ENCODE assay signal across 9 mouse cellular contexts in genomic region chr16:95674452-95674921, GRCm38 (mm10). TPM values are rescaled to one million over a fixed set of nuclear protein-coding genes. Genes with fewer than 3 reads are reported as not detected.
DNase-seq lines count a peak whose midpoint lies in the region; ATAC-seq and TF ChIP-seq lines count a peak whose summit lies in the region.
"Had no signal": no experiment of that assay in that cellular context is flagged by ENCODE, and none has a peak within 500 bp of the region (broad histone marks: within the 10 kb centered on the region; RNA-seq: fewer than 3 reads in every experiment).

No protein-coding gene starts in this region.

- no peak overlapping the region; the same call in 1 of the 2 replicates for H3K9ac ChIP-seq in heart, embryonic 16.5 days (ENCODE audit: low read length)
- H3K9ac ChIP-seq in liver, postnatal 0 days (replicated peaks), result no peak overlapping the region
- H3K9ac ChIP-seq: liver, embryonic 14.5 days had no signal

- TF ChIP-seq CTCF in liver, postnatal 0 days (IDR thresholded peaks at IDR 0.05; ENCODE audit: low read depth), result no peak

- no peaks in the 10 kb centered on the region for H3K27me3 ChIP-seq in heart, embryonic 16.5 days (ENCODE audit: control insufficient read depth, insufficient read depth, low read length)
- no peaks in the 10 kb centered on the region for H3K27me3 ChIP-seq in liver, postnatal 0 days (ENCODE audit: insufficient read depth, low read length)

- 0 out of 2 replicates have a peak, but pooled peaks have one; percentile 18 for ATAC-seq in heart, embryonic 16.5 days (replicated peaks; ENCODE audit: extremely low read depth, insufficient read depth, low FRiP score)
- ATAC-seq in liver, postnatal 0 days, result peak; percentile 43; the same call in 1 of the 2 replicates

- peaks cover 4% of the 10 kb centered on the region; the same call in 1 of the 2 replicates for H3K4me1 ChIP-seq in heart, embryonic 16.5 days (ENCODE audit: control insufficient read depth, insufficient read depth, low read length)
- H3K4me1 ChIP-seq in liver, postnatal 0 days (ENCODE audit: insufficient read depth), result peaks cover 2% of the 10 kb centered on the region; the same call in 1 of the 2 replicates

- no peak overlapping the region for H3K4me3 ChIP-seq in heart, embryonic 16.5 days (ENCODE audit: low read length)
- H3K4me3 ChIP-seq in liver, postnatal 0 days (ENCODE audit: low read depth, low read length), result no peak overlapping the region

- peak; percentile 11 for DNase-seq in ovary, postnatal 10 days (ENCODE audit: low spot score)
- DNase-seq in ovary, postnatal 14 days (ENCODE audit: low spot score), result no peak
- DNase-seq in liver, postnatal 0 days, result no peak
- DNase-seq in urinary bladder, postnatal 14 days (ENCODE audit: low spot score), result peak; percentile 58
- no peak for DNase-seq in thymus, postnatal 0 days (ENCODE audit: low spot score)
- no peak for DNase-seq in retina, embryonic 14.5 days (ENCODE audit: low spot score)
- DNase-seq in cerebellum, adult 11-12 months, result no peak

- 50% methylated on average over 5 of the region's 5 CpGs for WGBS in heart, embryonic 16.5 days
- 48% methylated on average over 5 of the region's 5 CpGs for WGBS in liver, postnatal 0 days (ENCODE audit: insufficient replicate concordance)

- no peaks in the 10 kb centered on the region for H3K36me3 ChIP-seq in heart, embryonic 16.5 days (ENCODE audit: control insufficient read depth, insufficient read depth)
- H3K36me3 ChIP-seq in liver, postnatal 0 days (replicated peaks; ENCODE audit: insufficient read depth, low read length), result no peaks in the 10 kb centered on the region

- no peak overlapping the region for H3K27ac ChIP-seq in heart, embryonic 16.5 days (ENCODE audit: low read length)
- H3K27ac ChIP-seq in liver, postnatal 0 days (ENCODE audit: low read depth), result no peak overlapping the region
- H3K27ac ChIP-seq: liver, embryonic 14.5 days had no signal

- peak overlapping the region; percentile 32; the same call in 1 of the 2 replicates for H3K4me2 ChIP-seq in heart, embryonic 16.5 days (ENCODE audit: low read depth, low read length)
- peak overlapping the region; percentile 39 for H3K4me2 ChIP-seq in liver, postnatal 0 days (ENCODE audit: low read depth, low read length)

- H3K9me3 ChIP-seq in heart, embryonic 16.5 days (replicated peaks; ENCODE audit: control insufficient read depth, low read length), result no peaks in the 10 kb centered on the region
- H3K9me3 ChIP-seq in liver, postnatal 0 days (ENCODE audit: low read length), result no peaks in the 10 kb centered on the region

- TF ChIP-seq EP300 in liver, postnatal 0 days (IDR thresholded peaks at IDR 0.05; ENCODE audit: low read depth), result no peak

RNA-seq across cellular contexts. Expression of gene Ets2, which starts 27.4 kb away (rescaled TPM):
- 71.1 and 73.6 TPM in 2 replicates for polyA plus RNA-seq in heart, embryonic 16.5 days (2015; fragmentation: Nextera tagmentation; extraction: Ambion mirVana)
- 13.2 and 13.5 TPM in 2 replicates for polyA plus RNA-seq in liver, postnatal 0 days (2015; fragmentation: Nextera tagmentation; extraction: Ambion mirVana)
- 255 and 277 TPM in 2 replicates for polyA plus RNA-seq in thymus, postnatal 0 days (2015; fragmentation: Nextera tagmentation; extraction: Ambion mirVana)

Comparison
In these comparisons a context has a peak if more than half of its experiments do, and no peak if none do; other contexts are left out.
1. DNase-seq: peak in ovary, postnatal 10 days (single experiment) and urinary bladder, postnatal 14 days (single experiment); none in ovary, postnatal 14 days (single experiment), liver, postnatal 0 days (single experiment), thymus, postnatal 0 days (single experiment), retina, embryonic 14.5 days (single experiment) and cerebellum, adult 11-12 months (single experiment).